Mouse (Mus musculus) kidney, adult 2 months (tissue): Measurements from ENCODE around the gene Armc6. TPM values are rescaled to one million over a fixed set of nuclear protein-coding genes. Genes with fewer than 3 reads are reported as not detected.
A peak's percentile ranks its signal among the peaks of the same experiment; 100 is the strongest.

Source experiments
- DNase-seq: peaks from one replicate; pipeline ENCODE4 v3.0.0; 2021
- H3K27ac ChIP-seq: fragments of 200-500 bp; 2 replicates; pipeline ENCODE4 v1.5.1; 2012; ENCODE audit warnings: low read depth, low read length, control low read depth, inconsistent platforms; ENCODE audit not compliant: insufficient read depth
- H3K27me3 ChIP-seq: fragments of 200-500 bp; replicated peaks from 2 replicates; pipeline ENCODE4 v1.6.1; 2012; ENCODE audit warnings: mild to moderate bottlenecking, moderate library complexity, low read length, inconsistent platforms; ENCODE audit not compliant: control insufficient read depth, insufficient read depth
- H3K36me3 ChIP-seq: fragments of 200-500 bp; 2 replicates; pipeline ENCODE4 v1.6.1; 2012; ENCODE audit warnings: mild to moderate bottlenecking, moderate library complexity, low read length, inconsistent platforms; ENCODE audit not compliant: control insufficient read depth, insufficient read depth
- H3K4me1 ChIP-seq: fragments of 200-500 bp; 2 replicates; pipeline ENCODE4 v1.6.1; 2011; ENCODE audit warnings: low read length; ENCODE audit not compliant: control insufficient read depth, insufficient read depth
- H3K4me3 ChIP-seq: fragments of 200-500 bp; 2 replicates; pipeline ENCODE4 v1.5.1; 2011; ENCODE audit warnings: mild to moderate bottlenecking, low read depth, low read length, control low read depth; ENCODE audit not compliant: insufficient read depth
- CTCF ChIP-seq: fragments of 200-500 bp; conservative IDR thresholded peaks from 2 replicates; pipeline ENCODE4 v1.5.1; 2011; ENCODE audit warnings: low read depth, mild to moderate bottlenecking, control low read depth, low read length, moderate library complexity, mixed read lengths; ENCODE audit not compliant: insufficient read depth, insufficient read length
- POLR2A ChIP-seq: fragments of 200-500 bp; IDR thresholded peaks from one replicate; pipeline ENCODE4 v1.6.1; 2011; ENCODE audit warnings: low read depth, low read length, control low read depth
- WGBS: fragments of 180-500 bp; shearing (Covaris S2); methylation state at CpG from one replicate; pipeline ENCODE4 v1.1.7; 2018; 5-methylcytosine and 5-hydroxymethylcytosine counted together
- polyA plus RNA-seq: library from polyadenylated mRNA; depleted of rRNA; stranded (reverse); fragments of >200 nt; gene quantifications from 2 replicates; pipeline ENCODE4 v1.2.3, GENCODE M21; 2012; rRNA removed

The Armc6 gene
- polyA plus RNA-seq, 1 experiment, result 14.2 TPM

GRCm38 (mm10) chr8:70170748-70171147 lies 63.5 kb downstream of the Armc6 start:
- H3K4me3 ChIP-seq, result no peak overlapping the region
- no peaks in the 10 kb centered on the region for H3K27me3 ChIP-seq
- TF ChIP-seq CTCF (no peak), POLR2A (no peak)
- no peak overlapping the region for H3K27ac ChIP-seq
- peak; percentile 87 for DNase-seq
- 54% methylated on average over 3 of the region's 3 CpGs for WGBS
- no peaks in the 10 kb centered on the region for H3K36me3 ChIP-seq
- peaks cover 8% of the 10 kb centered on the region for H3K4me1 ChIP-seq

Other genes starting within 250 kb of the Armc6 start
- gene Gatad2a, start 238.1 kb downstream of the Armc6 start, polyA plus RNA-seq, result 60.1 and 60.9 TPM in 2 replicates
- gene Mau2, start 191.7 kb downstream of the Armc6 start, polyA plus RNA-seq, result 47.1 and 63.3 TPM in 2 replicates
- 9.0 and 10.9 TPM in 2 replicates for gene Sugp1, start 191.7 kb downstream of the Armc6 start, polyA plus RNA-seq
- gene Tm6sf2, start 161.5 kb downstream of the Armc6 start, polyA plus RNA-seq, result 30.2 and 37.5 TPM in 2 replicates
- 0.05 and 0.08 TPM in 2 replicates for gene Hapln4, start 151.0 kb downstream of the Armc6 start, polyA plus RNA-seq
- gene Ncan, start 113.6 kb downstream of the Armc6 start, polyA plus RNA-seq, result 0.04 and 0.06 TPM in 2 replicates
- gene Nr2c2ap, start 103.1 kb downstream of the Armc6 start, polyA plus RNA-seq, result 13.8 and 14.8 TPM in 2 replicates
- gene Rfxank, start 95.3 kb downstream of the Armc6 start, polyA plus RNA-seq, result 29.9 and 31.9 TPM in 2 replicates
- 107 and 111 TPM in 2 replicates for gene Borcs8, start 95.0 kb downstream of the Armc6 start, polyA plus RNA-seq
- 0.10 and 0.16 TPM in 2 replicates for gene Mef2b, start 94.8 kb downstream of the Armc6 start, polyA plus RNA-seq
- 85.2 and 115 TPM in 2 replicates for gene Tmem161a, start 62.1 kb downstream of the Armc6 start, polyA plus RNA-seq
- gene Slc25a42, start 22.2 kb downstream of the Armc6 start, polyA plus RNA-seq, result 129 and 132 TPM in 2 replicates
- 18.9 and 20.2 TPM in 2 replicates for gene Sugp2, start 240 bp downstream of the Armc6 start, polyA plus RNA-seq
- 22.4 and 23.7 TPM in 2 replicates for gene Homer3, start 48.4 kb upstream of the Armc6 start, polyA plus RNA-seq
- gene Ddx49, start 68.0 kb upstream of the Armc6 start, polyA plus RNA-seq, result 38.8 and 42.0 TPM in 2 replicates
- 277 and 300 TPM in 2 replicates for gene Cope, start 68.1 kb upstream of the Armc6 start, polyA plus RNA-seq
- gene Cers1, start 81.3 kb upstream of the Armc6 start, polyA plus RNA-seq, result 0.58 and 0.66 TPM in 2 replicates
- gene Gdf1, start 95.4 kb upstream of the Armc6 start, polyA plus RNA-seq, result 0.08 TPM in 1 of 2 replicates, not detected in the other
- gene Upf1, start 118.8 kb upstream of the Armc6 start, polyA plus RNA-seq, result 25.8 and 27.4 TPM in 2 replicates
- 1.6 and 2.8 TPM in 2 replicates for gene Comp, start 139.1 kb upstream of the Armc6 start, polyA plus RNA-seq
- 16.8 and 18.1 TPM in 2 replicates for gene Crtc1, start 205.1 kb upstream of the Armc6 start, polyA plus RNA-seq
- 20.2 and 29.7 TPM in 2 replicates for gene Klhl26, start 242.5 kb upstream of the Armc6 start, polyA plus RNA-seq